Mouse (Mus musculus) bone marrow, adult 2 months (tissue): Measurements from ENCODE around the gene Odf4. TPM values are rescaled to one million over a fixed set of nuclear protein-coding genes. Genes with fewer than 3 reads are reported as not detected.
"Not testable (repeated sequence)": the region's sequence is repeated elsewhere in the genome, so short reads cannot be mapped to it uniquely, and the experiment has no call there.

Source experiments
- H3K27ac ChIP-seq: fragments of 200-500 bp; 2 replicates; pipeline ENCODE4 v1.5.1; 2012; ENCODE audit warnings: low read depth, mild to moderate bottlenecking, control low read depth, inconsistent platforms, low read length; ENCODE audit not compliant: control insufficient read depth, poor library complexity, insufficient read depth
- H3K4me1 ChIP-seq: fragments of 200-500 bp; 2 replicates; pipeline ENCODE4 v1.6.1; 2011; ENCODE audit warnings: low read length; ENCODE audit not compliant: control insufficient read depth, insufficient read depth
- H3K4me3 ChIP-seq: fragments of 200-500 bp; replicated peaks from 2 replicates; pipeline ENCODE3; 2011; ENCODE audit warnings: mild to moderate bottlenecking, low read depth, low read length, control low read depth; ENCODE audit not compliant: control insufficient read depth
- CTCF ChIP-seq: fragments of 200-500 bp; IDR thresholded peaks from 2 replicates; pipeline ENCODE4 v1.5.1; 2011; ENCODE audit warnings: low read length, control low read depth; ENCODE audit not compliant: control insufficient read depth, insufficient read depth
- POLR2A ChIP-seq: fragments of 200-500 bp; IDR thresholded peaks from 2 replicates; pipeline ENCODE4 v1.6.1; 2011; ENCODE audit warnings: low read depth, mild to moderate bottlenecking, control low read depth, low read length, borderline replicate concordance; ENCODE audit not compliant: control insufficient read depth
- WGBS: fragments of 180-500 bp; shearing (Covaris S2); methylation state at CpG from one replicate; pipeline ENCODE4 v1.1.7; 2018; 5-methylcytosine and 5-hydroxymethylcytosine counted together
- polyA plus RNA-seq: library from polyadenylated mRNA; stranded (reverse); fragments of >200 nt; gene quantifications from 2 replicates; pipeline ENCODE4 v1.2.4, GENCODE M21; 2011; ENCODE audit warnings: low replicate concordance; ENCODE audit not compliant: missing spikeins, insufficient read depth, insufficient read length

Gene Odf4
- polyA plus RNA-seq, 1 experiment = not detected

- TF ChIP-seq POLR2A = no peak
- no peak for TF ChIP-seq CTCF
- Histone ChIP-seq H3K27ac (no peak overlapping the region), H3K4me3 (no peak overlapping the region), H3K4me1 (no peaks in the 10 kb centered on the region)
- 57% methylated on average over 4 of the region's 4 CpGs for WGBS
These were observed 13.6 kb upstream of the Odf4 start for GRCm38 (mm10) chr11:68940516-68940915.

GRCm38 (mm10) chr11:68939451-68940304 is 12.8 kb upstream of the Odf4 start:
- WGBS = under 1% methylated on average over 16 of the region's 16 CpGs
- TF ChIP-seq POLR2A (no peak; the same call in 1 of the 2 replicates), CTCF (no peak)
- Histone ChIP-seq H3K27ac (no peak overlapping the region), H3K4me3 (peak overlapping the region; percentile 51), H3K4me1 (no peaks in the 10 kb centered on the region)

- H3K4me1 ChIP-seq, H3K27ac ChIP-seq, H3K4me3 ChIP-seq: not testable (repeated sequence)
- WGBS = 83% methylated on average over 4 of the region's 4 CpGs
These were observed 10.1 kb upstream of the Odf4 start for GRCm38 (mm10) chr11:68936951-68937350.

- 78% methylated on average over 5 of the region's 5 CpGs for WGBS
- TF ChIP-seq POLR2A (no peak), CTCF (no peak)
- Histone ChIP-seq H3K4me1 (no peaks in the 10 kb centered on the region), H3K27ac (no peak overlapping the region), H3K4me3 (no peak overlapping the region)
These were observed 7.1 kb upstream of the Odf4 start for GRCm38 (mm10) chr11:68933885-68934507.

- 77% methylated on average over 6 of the region's 6 CpGs for WGBS
- Histone ChIP-seq H3K4me3 (no peak overlapping the region), H3K4me1 (no peaks in the 10 kb centered on the region), H3K27ac (no peak overlapping the region)
- no peak for TF ChIP-seq POLR2A
- TF ChIP-seq CTCF = no peak
These were observed 3.1 kb upstream of the Odf4 start for GRCm38 (mm10) chr11:68929947-68930346.

- Histone ChIP-seq H3K4me1 (no peaks in the 10 kb centered on the region), H3K27ac (no peak overlapping the region), H3K4me3 (no peak overlapping the region)
- 49% methylated on average over 2 of the region's 2 CpGs for WGBS
- no peak for TF ChIP-seq CTCF
These were observed 2.1 kb downstream of the Odf4 start for GRCm38 (mm10) chr11:68924749-68925148.

- Histone ChIP-seq H3K4me3 (no peak overlapping the region), H3K4me1 (no peaks in the 10 kb centered on the region), H3K27ac (no peak overlapping the region)
- WGBS = 84% methylated on average over 3 of the region's 3 CpGs
- no peak for TF ChIP-seq CTCF
- no peak for TF ChIP-seq POLR2A
These were observed 3.7 kb downstream of the Odf4 start for GRCm38 (mm10) chr11:68923191-68923590.

- H3K4me1 ChIP-seq = no peaks in the 10 kb centered on the region
- TF ChIP-seq POLR2A = no peak
- TF ChIP-seq CTCF = no peak
- WGBS = 51% methylated on average over 4 of the region's 4 CpGs
- no peak overlapping the region for H3K27ac ChIP-seq
- H3K4me3 ChIP-seq = no peak overlapping the region
These were observed 12.3 kb downstream of the Odf4 start for GRCm38 (mm10) chr11:68914566-68914965.
